Mouse (Mus musculus): ENCODE measurements at regions not wholly inside any gene's neighbourhood (a gene's known extent, or its start where the extent isn't known, plus 50 kb on each side); places are given as distances from the start of the nearest gene placed in this dataset.
A peak's percentile ranks its signal among the peaks of the same experiment; 100 is the strongest.

- no peak for ATAC-seq
- Histone ChIP-seq H3K9me3 (ENCODE audit: low read length) (no peaks in the 10 kb centered on the region), H3K4me1 (ENCODE audit: insufficient read depth) (no peaks in the 10 kb centered on the region), H3K4me2 (ENCODE audit: low read depth, low read length) (no peak overlapping the region), H3K9ac (replicated peaks) (no peak overlapping the region), H3K4me3 (ENCODE audit: low read depth, low read length) (no peak overlapping the region), H3K27me3 (ENCODE audit: insufficient read depth, low read length) (no peaks in the 10 kb centered on the region), H3K36me3 (replicated peaks; ENCODE audit: insufficient read depth, low read length) (no peaks in the 10 kb centered on the region), H3K27ac (ENCODE audit: low read depth) (no peak overlapping the region)
- TF ChIP-seq CTCF (IDR thresholded peaks at IDR 0.05; ENCODE audit: low read depth), result no peak
- TF ChIP-seq EP300 (IDR thresholded peaks at IDR 0.05; ENCODE audit: low read depth), result no peak
- DNase-seq, result no peak
- WGBS (ENCODE audit: insufficient replicate concordance), result 75% methylated on average over 9 of the region's 9 CpGs
Measured at GRCm38 (mm10) chr14:99564024-99564423, 265.5 kb downstream of the Klf5 start.

GRCm38 (mm10) chr14:99574146-99574545, 275.7 kb downstream of the Klf5 start:
- no peak for ATAC-seq
- Histone ChIP-seq H3K4me1 (ENCODE audit: insufficient read depth) (no peaks in the 10 kb centered on the region), H3K9ac (replicated peaks) (no peak overlapping the region), H3K4me2 (ENCODE audit: low read depth, low read length) (no peak overlapping the region), H3K9me3 (ENCODE audit: low read length) (no peaks in the 10 kb centered on the region), H3K36me3 (replicated peaks; ENCODE audit: insufficient read depth, low read length) (no peaks in the 10 kb centered on the region), H3K27me3 (ENCODE audit: insufficient read depth, low read length) (no peaks in the 10 kb centered on the region), H3K27ac (ENCODE audit: low read depth) (no peak overlapping the region), H3K4me3 (ENCODE audit: low read depth, low read length) (no peak overlapping the region)
- 51% methylated on average over 2 of the region's 2 CpGs for WGBS (ENCODE audit: insufficient replicate concordance)
- DNase-seq, result no peak
- TF ChIP-seq EP300 (IDR thresholded peaks at IDR 0.05; ENCODE audit: low read depth) (no peak), CTCF (IDR thresholded peaks at IDR 0.05; ENCODE audit: low read depth) (no peak)

GRCm38 (mm10) chr14:99578665-99579064, 280.2 kb downstream of the Klf5 start:
- H3K4me1 ChIP-seq (ENCODE audit: insufficient read depth), result no peaks in the 10 kb centered on the region
- no peaks in the 10 kb centered on the region for H3K27me3 ChIP-seq (ENCODE audit: insufficient read depth, low read length)
- DNase-seq (no peak), ATAC-seq (no peak)
- no peak overlapping the region for H3K9ac ChIP-seq (replicated peaks)
- no peak overlapping the region for H3K4me3 ChIP-seq (ENCODE audit: low read depth, low read length)
- 67% methylated on average over 17 of the region's 17 CpGs for WGBS (ENCODE audit: insufficient replicate concordance)
- no peak for TF ChIP-seq EP300 (IDR thresholded peaks at IDR 0.05; ENCODE audit: low read depth)
- TF ChIP-seq CTCF (IDR thresholded peaks at IDR 0.05; ENCODE audit: low read depth), result no peak
- no peaks in the 10 kb centered on the region for H3K36me3 ChIP-seq (replicated peaks; ENCODE audit: insufficient read depth, low read length)
- H3K27ac ChIP-seq (ENCODE audit: low read depth), result no peak overlapping the region
- 0 out of 2 replicates have a peak overlapping the region, but pooled peaks have one; percentile 1 for H3K4me2 ChIP-seq (ENCODE audit: low read depth, low read length)
- no peaks in the 10 kb centered on the region for H3K9me3 ChIP-seq (ENCODE audit: low read length)

GRCm38 (mm10) chr14:99579271-99579759, 280.8 kb downstream of the Klf5 start:
- ATAC-seq (no peak), DNase-seq (no peak)
- Histone ChIP-seq H3K9ac (replicated peaks) (no peak overlapping the region), H3K36me3 (replicated peaks; ENCODE audit: insufficient read depth, low read length) (no peaks in the 10 kb centered on the region), H3K4me1 (ENCODE audit: insufficient read depth) (no peaks in the 10 kb centered on the region), H3K27me3 (ENCODE audit: insufficient read depth, low read length) (no peaks in the 10 kb centered on the region), H3K4me2 (ENCODE audit: low read depth, low read length) (0 out of 2 replicates have a peak overlapping the region, but pooled peaks have one; percentile 1), H3K9me3 (ENCODE audit: low read length) (no peaks in the 10 kb centered on the region), H3K27ac (ENCODE audit: low read depth) (no peak overlapping the region), H3K4me3 (ENCODE audit: low read depth, low read length) (no peak overlapping the region)
- TF ChIP-seq CTCF (IDR thresholded peaks at IDR 0.05; ENCODE audit: low read depth), result no peak
- no peak for TF ChIP-seq EP300 (IDR thresholded peaks at IDR 0.05; ENCODE audit: low read depth)
- 25% methylated on average over 9 of the region's 10 CpGs for WGBS (ENCODE audit: insufficient replicate concordance)

- H3K9ac ChIP-seq (replicated peaks), result no peak overlapping the region
- H3K4me2 ChIP-seq (ENCODE audit: low read depth, low read length), result no peak overlapping the region
- ATAC-seq (no peak), DNase-seq (no peak)
- H3K9me3 ChIP-seq (ENCODE audit: low read length), result no peaks in the 10 kb centered on the region
- no peaks in the 10 kb centered on the region for H3K27me3 ChIP-seq (ENCODE audit: insufficient read depth, low read length)
- no peak overlapping the region for H3K4me3 ChIP-seq (ENCODE audit: low read depth, low read length)
- H3K36me3 ChIP-seq (replicated peaks; ENCODE audit: insufficient read depth, low read length), result no peaks in the 10 kb centered on the region
- no peak for TF ChIP-seq EP300 (IDR thresholded peaks at IDR 0.05; ENCODE audit: low read depth)
- TF ChIP-seq CTCF (IDR thresholded peaks at IDR 0.05; ENCODE audit: low read depth), result no peak
- H3K4me1 ChIP-seq (ENCODE audit: insufficient read depth), result no peaks in the 10 kb centered on the region
- WGBS (ENCODE audit: insufficient replicate concordance), result 63% methylated on average over 4 of the region's 4 CpGs
- H3K27ac ChIP-seq (ENCODE audit: low read depth), result no peak overlapping the region
Measured at GRCm38 (mm10) chr14:99579765-99580266, 281.3 kb downstream of the Klf5 start.

GRCm38 (mm10) chr14:99584144-99584543, 285.7 kb downstream of the Klf5 start:
- Histone ChIP-seq H3K9me3 (ENCODE audit: low read length) (no peaks in the 10 kb centered on the region), H3K4me3 (ENCODE audit: low read depth, low read length) (no peak overlapping the region), H3K27me3 (ENCODE audit: insufficient read depth, low read length) (no peaks in the 10 kb centered on the region), H3K27ac (ENCODE audit: low read depth) (no peak overlapping the region), H3K36me3 (replicated peaks; ENCODE audit: insufficient read depth, low read length) (no peaks in the 10 kb centered on the region), H3K4me2 (ENCODE audit: low read depth, low read length) (no peak overlapping the region), H3K9ac (replicated peaks) (no peak overlapping the region), H3K4me1 (ENCODE audit: insufficient read depth) (no peaks in the 10 kb centered on the region)
- whole genome bisulfite sequencing (ENCODE audit: insufficient replicate concordance), result 41% methylated on average over 7 of the region's 7 CpGs
- TF ChIP-seq CTCF (IDR thresholded peaks at IDR 0.05; ENCODE audit: low read depth) (no peak), EP300 (IDR thresholded peaks at IDR 0.05; ENCODE audit: low read depth) (no peak)
- DNase-seq (no peak), ATAC-seq (no peak)

Measured in liver, postnatal 0 days (tissue).